Mouse (Mus musculus) embryo, embryonic 9.5 days (tissue): ENCODE results near the gene Rab40b.

Experiments
- DNase-seq: peaks from one replicate; pipeline ENCODE4 v3.0.0-alpha.2; 2017; ENCODE audit errors: extremely low spot score

The Rab40b gene

DNA sequence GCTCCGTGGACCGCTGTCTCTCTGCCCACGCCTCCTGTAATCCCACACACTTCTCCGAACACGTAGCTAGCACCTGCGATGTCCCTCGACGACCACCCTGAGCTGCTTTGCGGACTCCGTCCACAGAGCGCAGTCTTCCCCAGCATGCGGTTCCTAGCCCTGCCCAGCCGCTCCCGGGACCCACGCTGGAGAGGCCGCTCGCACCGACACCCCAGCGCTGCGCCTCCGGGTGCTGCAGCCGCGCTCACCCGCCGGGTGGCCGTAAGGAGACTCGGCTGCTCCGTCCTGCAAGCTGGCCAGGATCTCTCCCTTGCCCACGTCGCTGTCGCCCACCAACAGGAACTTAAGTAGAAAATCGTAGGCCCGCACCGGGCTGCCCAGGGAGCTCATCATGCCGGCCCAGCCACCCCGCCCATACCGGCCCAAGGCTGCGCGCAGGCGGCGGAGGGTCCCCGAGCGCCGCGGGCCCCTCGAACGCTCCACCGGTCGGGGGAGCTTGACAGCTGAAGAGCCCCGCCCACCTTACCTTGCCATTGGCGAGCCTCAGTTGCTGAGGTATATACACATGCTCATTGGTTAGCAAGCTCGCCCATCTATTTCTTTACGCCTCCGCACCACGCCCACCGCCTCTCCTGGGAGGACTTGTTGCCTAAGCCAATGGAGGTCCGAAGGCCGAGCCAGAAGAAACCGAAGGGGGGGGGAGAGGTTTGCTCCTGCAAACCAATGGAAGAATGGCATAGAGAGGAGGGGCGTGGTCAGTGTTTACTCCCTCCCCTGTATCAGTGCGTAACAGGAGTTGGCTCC, at the start of gene Rab40b:
Rab40b (minus strand) TSS at position 502 of the 804 bp plus-strand sequence.
- peak; percentile 93 for DNase-seq

DNA sequence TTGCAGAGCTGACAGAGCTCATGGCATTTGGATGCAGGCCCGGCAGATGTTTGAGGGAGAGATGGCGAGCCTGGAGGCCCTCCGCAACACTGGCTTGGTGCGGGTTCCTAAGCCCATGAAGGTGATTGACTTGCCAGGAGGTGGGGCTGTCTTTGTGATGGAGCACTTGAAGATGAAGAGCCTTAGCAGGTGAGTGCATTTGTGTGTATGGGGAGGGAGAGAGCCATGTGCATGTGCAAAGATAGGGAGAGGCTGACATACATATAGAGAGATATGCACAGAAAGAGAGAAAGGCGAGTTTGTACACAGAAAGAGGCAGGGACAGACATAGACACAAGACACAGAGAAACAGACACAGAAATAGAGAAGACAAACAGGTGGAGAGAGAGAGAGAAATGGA, 49.2 kb upstream of the Rab40b start:
- no peak for DNase-seq

DNA sequence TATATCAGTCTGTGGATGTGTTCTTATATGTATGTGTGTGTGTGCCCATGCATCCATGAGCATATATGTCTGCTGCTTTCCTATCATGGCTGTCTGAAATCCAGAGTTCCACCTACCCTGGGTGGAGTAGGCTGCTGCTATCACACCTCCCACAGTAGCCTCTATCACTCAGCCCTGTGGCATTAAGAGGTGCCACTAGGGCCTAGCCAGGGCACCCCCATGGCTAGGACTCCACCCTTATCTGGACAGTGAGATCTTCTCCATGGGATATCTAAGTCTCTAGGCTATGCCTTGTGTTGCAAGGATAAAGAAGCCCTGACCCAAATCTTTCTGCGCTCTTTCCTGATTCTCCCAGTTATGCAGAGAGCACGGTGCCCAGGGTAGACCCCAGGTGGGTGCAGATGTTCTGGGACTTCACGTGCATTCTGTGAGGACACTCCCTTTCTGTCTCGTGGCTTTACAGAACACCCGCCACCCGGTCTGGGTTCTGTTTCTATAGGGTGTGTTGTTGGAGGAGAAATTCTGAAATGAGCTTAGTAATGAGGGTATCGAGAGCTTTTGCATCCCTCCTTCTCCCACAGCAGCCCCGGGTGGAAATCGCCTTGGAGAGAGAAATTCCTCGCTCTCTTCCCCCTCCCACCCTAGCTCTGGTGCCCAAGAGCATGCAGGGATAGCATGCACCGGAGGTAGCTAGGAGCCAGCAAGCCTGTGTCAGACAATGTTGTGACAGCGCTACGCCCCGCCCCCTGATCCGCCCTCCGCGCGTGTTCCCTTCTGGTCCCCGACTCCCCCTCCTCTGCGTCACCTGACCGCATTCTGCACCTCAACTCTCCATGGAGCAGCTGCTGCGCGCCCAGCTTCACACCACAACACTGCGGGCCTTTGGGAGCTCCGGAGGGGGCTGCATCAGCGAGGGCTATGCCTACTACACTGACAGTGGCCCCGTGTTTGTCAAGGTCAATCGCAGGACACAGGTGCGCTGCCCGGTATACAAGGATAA, 46.4 kb upstream of the Rab40b start, which contains the start of gene Fn3k:
Fn3k (plus strand) TSS at position 758 of the 1,000 bp plus-strand sequence.
- peak; percentile 59 for DNase-seq

DNA sequence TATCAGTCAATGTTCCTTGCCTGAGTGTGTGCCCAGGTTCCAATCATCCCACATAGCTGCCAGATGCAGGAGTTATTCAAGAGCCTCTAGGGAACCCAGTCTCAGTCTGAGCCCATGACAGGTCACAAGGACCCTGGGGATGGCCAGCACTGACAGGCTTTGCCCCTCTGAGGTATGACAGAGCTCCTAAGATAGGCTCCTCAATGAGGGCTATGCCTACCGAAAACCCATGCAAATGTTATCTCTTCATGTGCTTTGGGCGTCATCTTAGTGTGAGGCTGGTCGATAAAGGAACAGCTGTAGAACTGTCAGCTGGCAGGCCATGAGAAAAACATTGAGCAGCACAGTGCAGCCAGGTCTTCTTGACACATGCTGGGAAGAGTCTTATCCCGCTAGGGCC, 45.3 kb upstream of the Rab40b start:
- no peak for DNase-seq

DNA sequence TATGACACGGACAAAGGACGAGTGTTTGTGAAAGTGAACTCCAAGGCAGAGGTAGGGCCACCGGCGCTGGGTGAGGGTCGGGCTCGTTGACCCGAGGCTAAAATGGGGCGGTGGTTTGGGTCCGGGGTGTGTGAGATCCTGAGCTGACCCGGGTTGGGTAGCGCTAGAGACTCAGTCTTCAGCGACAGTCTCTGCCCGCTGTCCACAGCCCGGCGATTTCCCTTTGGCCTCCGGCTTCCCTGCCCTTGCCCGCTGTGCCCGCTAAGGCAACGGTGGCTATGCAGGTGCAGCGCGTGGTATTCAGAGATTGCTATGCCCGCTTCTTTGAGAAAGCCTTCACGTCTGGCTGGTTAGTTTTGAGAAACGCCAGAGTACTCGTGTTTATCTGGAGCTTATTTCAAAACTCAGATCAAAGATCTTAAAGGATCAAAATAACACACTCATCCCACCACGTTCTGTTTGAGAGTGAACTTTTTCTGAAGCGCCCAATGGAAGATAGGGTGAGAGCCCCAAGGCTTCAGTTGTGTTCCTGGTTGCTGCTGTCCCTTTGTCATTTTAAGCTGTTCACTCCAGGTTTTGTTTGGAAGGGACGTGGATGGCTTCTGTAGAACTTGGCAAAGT, 33.6 kb upstream of the Rab40b start:
- no peak for DNase-seq

DNA sequence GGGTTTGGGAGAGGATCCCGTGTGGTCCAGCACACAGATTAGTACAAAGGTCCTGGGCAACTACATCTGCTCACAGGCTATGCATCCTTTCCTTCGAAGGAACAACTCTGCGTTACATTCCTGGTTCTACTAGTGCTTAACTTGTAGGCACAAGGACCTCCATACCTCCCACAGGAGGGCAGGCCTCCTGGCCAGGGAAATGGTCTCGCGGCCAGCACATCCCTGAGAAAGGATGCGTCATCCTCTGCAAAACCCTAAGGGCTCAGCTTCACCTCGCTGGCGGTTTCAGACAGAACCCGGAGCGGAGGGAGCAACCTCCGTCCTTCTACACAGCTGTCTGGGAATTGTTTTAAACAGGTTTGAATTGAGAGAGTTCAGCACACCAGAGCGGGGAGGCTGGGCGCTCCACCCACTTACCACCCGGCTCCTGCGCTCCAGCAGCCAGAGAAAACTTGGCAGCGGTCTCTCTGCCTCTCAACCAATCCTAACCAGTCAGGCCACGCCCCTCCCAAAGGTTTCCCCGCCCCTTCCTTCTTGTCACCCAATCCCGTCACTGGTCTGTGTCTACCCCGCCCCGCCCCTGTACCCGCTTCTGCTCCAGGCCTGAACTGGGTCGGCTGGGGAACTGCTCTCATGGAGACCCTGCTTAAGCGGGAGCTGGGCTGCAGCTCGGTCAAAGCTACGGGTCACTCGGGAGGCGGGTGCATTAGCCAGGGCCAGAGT, 32.9 kb upstream of the Rab40b start, which contains the start of gene Fn3krp:
Fn3krp (plus strand) TSS at position 572 of the 723 bp plus-strand sequence.
- DNase-seq, result peak; percentile 99

DNA sequence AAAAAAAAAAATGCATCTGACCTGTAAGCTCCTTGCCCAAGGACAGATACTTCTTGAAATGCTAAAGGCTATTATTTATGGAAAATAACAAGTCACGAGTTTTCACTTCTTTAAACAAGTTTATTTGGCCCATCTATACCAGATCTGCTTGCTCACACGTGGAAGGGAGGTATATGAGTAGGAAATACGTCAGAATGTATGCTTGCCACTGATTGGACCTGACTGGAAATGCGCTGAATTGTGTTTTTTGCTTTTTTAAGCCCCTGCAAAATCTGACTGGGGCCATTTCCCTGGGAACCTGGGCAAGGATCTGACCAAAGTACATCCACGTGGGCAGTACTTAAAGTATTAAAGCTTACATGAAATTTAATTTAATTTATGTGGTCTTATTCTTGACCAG, 32.3 kb upstream of the Rab40b start:
- DNase-seq, result no peak

DNA sequence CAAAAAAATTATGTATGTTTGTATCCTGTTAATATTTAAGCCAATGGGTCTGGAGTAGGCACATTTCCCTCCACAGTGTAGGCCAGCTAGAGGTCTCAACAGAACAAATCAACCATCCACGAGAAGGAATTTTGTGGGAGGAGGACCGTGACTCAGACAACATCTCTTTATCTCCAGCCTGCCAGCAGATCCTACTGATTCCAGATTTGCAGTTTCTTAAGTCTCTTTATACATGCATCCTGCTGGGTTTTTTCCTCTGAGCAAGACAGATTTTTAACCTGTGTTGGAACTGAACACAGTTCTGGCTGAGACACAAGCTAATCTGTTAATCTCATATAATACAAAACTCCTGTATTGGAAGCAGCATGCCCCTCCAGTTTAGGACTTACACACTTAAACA, 30.9 kb upstream of the Rab40b start:
- DNase-seq, result no peak

DNA sequence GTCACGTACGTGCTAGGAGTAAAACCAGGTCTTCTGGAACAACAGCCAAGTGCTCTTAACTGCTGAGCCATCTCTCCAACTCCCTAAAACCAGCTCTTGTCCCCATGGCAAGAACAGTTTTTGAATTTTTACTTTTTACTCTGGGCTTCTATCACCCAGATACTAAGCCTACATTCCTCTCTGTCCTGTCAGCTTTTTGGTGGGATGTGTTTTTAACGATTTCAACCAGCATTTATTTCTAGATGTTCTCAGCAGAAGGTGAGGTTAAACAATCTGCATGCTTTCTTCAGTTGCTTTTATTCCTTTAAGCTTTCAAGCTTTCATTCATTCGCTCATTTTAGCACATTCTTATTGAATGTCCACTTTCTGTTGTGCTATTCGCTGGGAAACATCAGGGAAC, 29.9 kb upstream of the Rab40b start:
- no peak for DNase-seq

DNA sequence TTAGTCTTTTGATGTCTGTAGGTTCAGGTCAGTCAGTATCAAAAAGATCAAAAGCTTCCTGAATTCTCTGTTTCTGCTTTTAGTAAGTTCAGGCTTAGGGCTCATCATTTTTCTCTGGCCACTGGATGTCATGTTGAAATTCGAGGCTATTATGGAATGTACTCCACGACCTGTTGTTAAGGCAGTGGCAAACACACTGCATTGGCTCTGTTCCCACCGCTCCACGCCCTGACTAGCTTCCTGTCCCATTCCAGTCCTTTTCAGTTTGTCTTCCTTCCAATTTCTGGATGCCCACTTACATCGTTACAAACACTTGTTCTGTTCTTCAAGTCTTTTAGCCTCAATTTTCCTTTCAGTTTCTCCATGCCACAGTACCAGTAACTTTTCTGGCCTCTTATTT, 27.3 kb upstream of the Rab40b start:
- no peak for DNase-seq

DNA sequence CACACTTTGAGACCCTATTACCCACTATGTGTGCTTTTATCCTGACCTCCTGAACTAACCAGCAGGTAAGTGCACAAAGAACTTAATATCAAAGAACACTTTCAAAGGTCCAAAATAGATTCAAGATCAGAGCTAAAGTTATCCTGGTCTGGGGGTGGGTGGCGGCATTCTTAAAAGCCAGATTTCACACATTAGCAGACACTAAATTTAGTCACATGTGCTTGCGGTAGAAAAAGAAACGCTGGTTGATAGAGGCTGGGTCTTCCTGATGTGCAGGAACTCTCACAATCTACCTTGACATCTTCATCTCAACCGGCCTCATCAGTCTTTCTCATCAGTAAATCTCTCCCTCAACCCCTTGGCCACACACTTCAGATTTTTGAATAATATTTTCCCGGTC, 26.7 kb upstream of the Rab40b start:
- no peak for DNase-seq

DNA sequence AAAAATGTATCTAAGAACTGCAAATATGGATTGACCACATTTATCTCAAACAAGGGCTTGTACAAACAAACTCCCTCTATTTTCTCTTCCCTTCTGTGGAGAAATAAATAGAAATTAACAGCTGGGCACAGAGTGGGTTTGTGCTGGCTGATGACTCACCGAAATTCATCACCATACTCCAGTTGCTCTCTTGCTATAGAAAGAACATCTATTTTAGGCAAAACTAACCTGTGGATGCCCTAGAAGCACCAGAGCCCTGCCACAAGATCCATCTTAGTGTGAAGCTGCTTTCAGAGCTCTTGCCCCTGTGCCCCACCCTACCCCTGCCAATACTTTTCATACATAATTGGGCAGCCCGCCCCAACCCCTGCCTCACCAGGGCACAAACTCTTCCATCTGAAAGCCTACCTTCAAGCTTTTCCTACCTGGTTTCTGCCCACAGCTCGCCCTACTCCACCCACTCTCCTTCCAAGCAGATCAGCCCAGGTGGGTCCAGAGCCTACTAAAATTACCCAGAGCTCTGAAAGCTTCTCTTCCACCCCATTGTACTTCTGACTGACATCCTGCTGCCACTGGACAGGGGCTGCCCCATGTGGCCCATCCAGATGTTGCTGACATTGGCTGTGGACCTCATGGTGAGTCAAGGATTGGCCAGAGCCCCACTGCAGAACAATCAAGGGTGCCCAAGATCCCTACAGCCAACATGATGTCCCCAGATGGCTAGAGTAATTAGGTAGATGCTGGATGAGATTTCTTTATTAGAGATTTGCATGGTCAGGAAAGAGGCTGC, 19.5 kb upstream of the Rab40b start:
- DNase-seq, result no peak

DNA sequence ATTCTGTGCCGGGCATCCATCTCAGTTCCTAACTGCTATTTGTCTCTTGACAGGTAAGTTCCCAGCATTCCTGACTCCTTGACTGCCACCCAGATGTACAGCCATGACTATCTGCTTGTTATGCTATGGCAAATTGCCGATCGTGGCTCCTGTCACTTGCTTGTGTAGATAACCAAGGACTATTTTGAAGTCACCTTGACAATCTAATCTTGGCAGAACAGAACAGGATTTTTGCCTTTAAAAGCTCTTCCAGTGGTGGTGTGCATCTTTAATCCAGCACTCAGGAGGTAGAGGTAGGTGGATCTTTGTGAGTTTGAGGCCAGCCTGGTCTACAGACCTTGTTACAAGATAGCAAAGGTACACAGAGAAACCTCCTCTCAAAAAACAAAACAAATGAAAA, 4.4 kb upstream of the Rab40b start:
- DNase-seq, result no peak

DNA sequence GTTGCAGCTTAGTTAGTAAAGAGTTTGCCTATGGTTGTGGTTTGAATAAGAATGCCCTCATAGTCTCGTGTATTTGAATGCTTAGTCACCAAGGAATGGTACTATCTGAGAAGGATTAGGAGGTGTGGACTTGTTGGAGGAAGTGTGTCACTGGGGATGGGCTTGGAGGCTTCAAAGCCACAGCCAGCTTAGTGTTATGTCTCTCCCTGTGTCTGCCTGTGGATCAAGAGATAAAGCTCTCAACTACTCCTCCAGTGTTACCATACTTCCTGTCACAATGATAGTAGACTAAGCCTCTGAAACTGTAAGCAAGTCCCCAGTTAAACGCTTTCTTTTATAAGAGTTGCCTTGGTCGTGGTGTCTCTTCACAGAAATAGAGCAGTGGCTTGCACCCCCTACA, 2.7 kb upstream of the Rab40b start:
- no peak for DNase-seq

DNA sequence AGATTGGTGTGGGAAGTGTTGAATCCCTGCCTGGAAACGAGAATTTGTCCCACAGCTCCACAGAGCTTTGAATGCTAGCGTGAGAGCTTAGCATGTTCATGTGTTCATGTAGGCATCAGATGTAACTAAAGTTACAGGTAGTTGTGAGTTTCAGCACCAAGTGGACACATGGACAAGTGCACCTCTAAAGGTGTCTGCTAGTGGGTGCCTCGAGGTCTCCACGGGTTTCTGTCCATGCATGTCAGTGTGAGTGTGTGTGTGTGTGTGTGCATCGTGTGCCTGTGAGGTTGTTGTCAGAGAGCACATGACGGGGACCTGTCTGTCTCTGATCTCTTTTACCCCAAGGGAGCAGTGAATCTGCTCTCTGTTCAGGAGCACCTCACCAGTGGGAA, 499 bp upstream of the Rab40b start:
- no peak for DNase-seq

DNA sequence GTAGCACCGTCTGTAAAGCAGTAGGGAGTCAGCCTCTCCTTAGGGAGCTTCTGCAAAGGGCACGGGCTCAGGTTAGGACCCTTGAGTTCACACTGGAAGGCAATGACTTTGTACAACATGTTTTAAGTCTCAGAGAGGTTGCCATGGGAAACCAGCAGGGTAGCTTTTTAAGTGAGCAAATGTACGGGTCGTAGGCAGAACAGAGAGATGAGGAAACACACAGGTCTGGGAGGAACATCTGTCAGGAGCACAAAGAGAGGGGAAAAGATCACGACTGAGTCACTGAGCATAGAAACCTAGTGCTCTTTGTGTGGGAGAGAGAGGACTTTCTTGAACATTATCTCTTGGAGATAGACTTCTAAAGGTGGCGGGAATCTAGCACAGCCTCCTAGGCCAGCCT, 7.8 kb downstream of the Rab40b start:
- DNase-seq, result no peak

DNA sequence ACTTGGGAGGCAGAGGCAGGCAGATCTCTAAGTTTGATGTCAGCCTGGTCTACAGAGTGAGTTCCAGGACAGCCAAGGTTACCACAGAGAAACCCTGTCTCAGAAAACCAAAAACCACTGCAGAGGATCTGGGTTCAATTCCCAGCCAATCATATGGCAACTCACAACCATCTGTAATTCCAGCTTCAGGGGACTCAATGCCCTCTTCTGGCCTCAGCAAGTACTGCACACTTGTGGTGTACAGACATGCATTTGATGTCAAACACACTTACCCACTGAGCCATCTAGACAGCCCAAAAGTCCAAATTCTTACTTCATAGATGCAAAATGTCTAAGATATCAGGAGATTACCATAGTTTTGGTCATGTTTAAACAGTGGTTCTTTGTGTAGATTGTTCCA, 9.4 kb downstream of the Rab40b start:
- DNase-seq, result no peak

DNA sequence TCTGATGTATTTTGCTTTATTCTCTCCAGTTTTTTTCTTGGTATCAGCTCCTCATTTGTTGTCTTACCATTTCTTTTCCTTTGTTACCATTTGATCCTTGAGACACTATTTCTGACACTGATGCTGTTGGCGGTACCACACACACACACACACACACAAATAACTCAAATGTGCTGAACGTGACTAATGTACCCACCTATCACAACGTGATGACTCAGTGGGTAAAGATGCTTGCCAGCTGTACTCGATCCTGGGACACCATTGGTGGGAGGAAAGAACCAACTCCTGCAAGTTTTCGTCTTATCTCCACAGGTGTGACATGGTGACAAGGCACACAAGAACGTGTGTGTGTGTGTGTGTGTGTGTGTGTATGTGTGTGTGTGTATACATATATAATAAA, 14.7 kb downstream of the Rab40b start:
- no peak for DNase-seq

DNA sequence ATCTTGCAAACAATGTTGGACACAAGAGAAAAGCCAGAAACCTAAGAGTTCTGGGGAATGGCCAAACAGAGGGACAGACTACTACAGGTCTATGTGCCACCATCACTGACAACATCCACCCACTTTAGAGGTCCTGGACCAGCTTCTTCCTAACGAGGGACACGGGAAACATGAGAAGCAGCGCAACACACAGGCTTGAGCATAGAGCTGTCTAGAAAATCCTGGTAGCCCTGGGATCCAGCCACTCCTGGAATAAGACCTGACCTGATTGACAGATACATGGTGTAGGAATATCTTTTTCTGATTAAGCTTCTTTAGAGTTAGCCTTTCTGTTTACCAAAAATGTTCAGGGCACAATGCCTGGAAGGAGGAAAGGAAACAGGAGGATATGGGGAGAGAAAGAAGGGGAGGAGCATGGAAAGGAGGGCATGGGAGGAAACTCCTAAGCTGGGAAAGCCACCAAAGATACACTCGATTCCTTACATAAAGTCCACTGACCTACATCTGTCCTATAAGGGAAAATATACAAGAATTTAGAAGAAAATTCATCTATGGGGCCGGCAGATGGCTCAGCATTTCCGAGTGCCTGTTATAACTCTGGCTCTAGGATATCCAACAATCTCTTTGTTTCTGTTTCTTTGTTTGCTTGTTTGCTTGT, 17.6 kb downstream of the Rab40b start:
- DNase-seq, result no peak

DNA sequence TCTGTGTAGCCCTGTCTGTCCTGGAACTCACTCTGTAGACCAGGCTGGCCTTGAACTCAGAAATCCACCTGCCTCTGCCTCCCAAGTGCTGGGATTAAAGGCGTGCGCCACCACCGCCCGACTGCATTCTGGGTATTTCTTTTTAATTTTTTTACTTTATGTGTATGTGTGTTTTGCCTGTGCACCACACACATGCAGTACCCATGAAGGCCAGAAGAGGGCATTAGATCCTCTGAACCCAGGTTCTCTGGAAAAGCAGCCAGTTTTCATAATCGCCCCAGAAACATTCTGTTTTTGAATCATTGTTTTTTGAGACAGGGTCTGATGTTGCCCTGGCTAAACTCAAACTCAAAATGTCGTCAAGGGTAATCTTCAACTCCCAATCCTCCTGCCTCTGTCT, 18.4 kb downstream of the Rab40b start:
- DNase-seq, result peak; percentile 25
